Mouse (Mus musculus): ENCODE results near the gene Pak3. TPM values are rescaled to one million over a fixed set of nuclear protein-coding genes. Genes with fewer than 3 reads are reported as not detected.

Gene Pak3
- polyA plus RNA-seq, 1 experiment from 2014 or later: 144 TPM

Small RNAs within 50 kb of the gene (microRNA-seq; reads per million reads assigned to microRNA genes)
- gene Gm47298: not detected

Other genes with a start within 250 kb of the Pak3 start
- 2.7 and 4.6 TPM in 2 replicates for gene Chrdl1, start 124.3 kb upstream of the Pak3 start, polyA plus RNA-seq (2015; fragmentation: Nextera tagmentation; extraction: Ambion mirVana)